Mouse (Mus musculus): ENCODE results near the gene Serpine3. TPM values are rescaled to one million over a fixed set of nuclear protein-coding genes. Genes with fewer than 3 reads are reported as not detected.
"Not testable (repeated sequence)": the region's sequence is repeated elsewhere in the genome, so short reads cannot be mapped to it uniquely, and the experiment has no call there.

Gene Serpine3
- polyA plus RNA-seq, 2 experiments, result not detected

DNA sequence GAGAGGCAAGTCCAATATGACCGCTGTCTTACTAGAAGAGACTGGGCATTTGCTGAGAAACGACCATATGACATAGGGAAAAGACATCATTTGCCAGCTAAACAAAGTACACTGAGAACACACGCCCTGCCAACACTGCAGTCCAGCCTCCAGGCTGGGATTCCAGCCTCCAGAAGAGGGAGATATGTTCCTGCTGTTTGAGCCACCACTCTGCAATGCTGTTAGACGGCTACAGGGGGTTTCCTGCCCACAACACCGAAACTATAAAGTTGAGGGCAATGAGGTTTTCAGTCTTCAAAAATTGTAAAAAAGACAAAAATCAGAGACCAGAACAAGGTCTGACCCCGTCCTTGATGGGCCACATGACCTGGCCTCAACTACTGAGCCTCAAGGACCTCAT is 24.4 kb upstream of the Serpine3 start:
- no peak overlapping the region for H3K4me2 ChIP-seq (replicated peaks; ENCODE audit: low read depth, low read length, severe bottlenecking)
- H3K36me3 ChIP-seq (ENCODE audit: control insufficient read depth, insufficient read depth, low read length), result no peaks in the 10 kb centered on the region
- H3K27ac ChIP-seq (replicated peaks; ENCODE audit: low read depth, low read length), result no peak overlapping the region
- no peak overlapping the region for H3K4me3 ChIP-seq (replicated peaks; ENCODE audit: low read length)
- no peaks in the 10 kb centered on the region for H3K4me1 ChIP-seq (ENCODE audit: control insufficient read depth, insufficient read depth, low read length)
- ATAC-seq (ENCODE audit: low FRiP score, low read depth) (no peak), DNase-seq (ENCODE audit: low spot score) (no peak)
- no peaks in the 10 kb centered on the region for H3K27me3 ChIP-seq (ENCODE audit: control insufficient read depth, insufficient read depth, low read length)
- no peak for TF ChIP-seq POLR2A (IDR thresholded peaks at IDR 0.05; ENCODE audit: borderline replicate concordance, extremely low read depth, insufficient read depth, insufficient read length)
- H3K9me3 ChIP-seq (ENCODE audit: control insufficient read depth, low read length), result no peaks in the 10 kb centered on the region
- 56% methylated on average over 6 of the region's 6 CpGs for WGBS
- no peak overlapping the region for H3K9ac ChIP-seq (ENCODE audit: low read depth, low read length, severe bottlenecking)

DNA sequence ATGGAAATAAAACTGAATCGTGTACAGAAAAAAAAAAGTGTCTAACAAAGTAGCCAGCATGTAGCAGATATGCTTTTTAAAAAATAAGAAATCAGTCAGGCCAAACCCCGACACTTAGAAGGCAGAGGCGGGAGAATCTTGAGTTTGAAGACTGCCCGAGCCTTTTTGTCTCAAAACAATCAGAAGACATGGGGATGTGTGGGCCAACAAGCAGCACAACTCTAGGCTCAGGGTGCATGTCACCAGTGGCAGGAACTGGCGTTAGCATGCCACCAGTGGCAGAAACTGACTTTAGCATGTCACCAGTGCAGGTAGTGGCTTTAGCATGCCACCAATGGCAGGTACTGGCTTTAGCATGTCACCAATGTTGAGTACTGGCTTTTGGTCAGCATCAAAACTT is 23.9 kb upstream of the Serpine3 start:
- WGBS, result 89% methylated on average over 5 of the region's 5 CpGs
- no peak overlapping the region for H3K27ac ChIP-seq (replicated peaks; ENCODE audit: low read depth, low read length)
- no peak overlapping the region for H3K9ac ChIP-seq (ENCODE audit: low read depth, low read length, severe bottlenecking)
- no peaks in the 10 kb centered on the region for H3K9me3 ChIP-seq (ENCODE audit: control insufficient read depth, low read length)
- H3K36me3 ChIP-seq (ENCODE audit: control insufficient read depth, insufficient read depth, low read length), result no peaks in the 10 kb centered on the region
- DNase-seq (ENCODE audit: low spot score) (no peak), ATAC-seq (ENCODE audit: low FRiP score, low read depth) (no peak)
- no peak overlapping the region for H3K4me3 ChIP-seq (replicated peaks; ENCODE audit: low read length)
- H3K4me1 ChIP-seq (ENCODE audit: control insufficient read depth, insufficient read depth, low read length), result no peaks in the 10 kb centered on the region
- no peak for TF ChIP-seq POLR2A (IDR thresholded peaks at IDR 0.05; ENCODE audit: borderline replicate concordance, extremely low read depth, insufficient read depth, insufficient read length)
- no peak overlapping the region for H3K4me2 ChIP-seq (replicated peaks; ENCODE audit: low read depth, low read length, severe bottlenecking)
- H3K27me3 ChIP-seq (ENCODE audit: control insufficient read depth, insufficient read depth, low read length), result no peaks in the 10 kb centered on the region

DNA sequence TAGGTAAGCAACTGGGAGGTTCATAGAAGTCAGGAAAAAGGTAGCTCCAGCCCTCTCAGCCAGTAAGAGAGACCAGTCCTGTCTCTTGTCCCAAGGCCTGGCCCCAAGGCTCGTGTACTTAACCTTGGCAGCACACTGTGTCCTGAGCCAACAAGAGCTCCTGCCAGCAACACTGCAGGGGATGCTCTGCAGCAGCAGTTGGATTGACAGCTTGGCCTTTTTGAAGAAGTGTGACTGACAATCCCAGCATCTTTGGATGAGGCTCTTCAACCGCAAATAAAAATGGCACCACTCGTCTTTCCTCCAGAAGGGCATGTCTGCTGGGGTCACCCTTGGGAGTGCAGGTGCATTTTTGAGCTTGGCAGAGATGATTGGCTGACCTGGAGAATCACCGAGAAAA is 23.1 kb upstream of the Serpine3 start:
- ATAC-seq (ENCODE audit: low FRiP score, low read depth) (no peak), DNase-seq (ENCODE audit: low spot score) (no peak)
- H3K9ac ChIP-seq (ENCODE audit: low read depth, low read length, severe bottlenecking), result no peak overlapping the region
- no peak for TF ChIP-seq POLR2A (IDR thresholded peaks at IDR 0.05; ENCODE audit: borderline replicate concordance, extremely low read depth, insufficient read depth, insufficient read length)
- H3K27me3 ChIP-seq (ENCODE audit: control insufficient read depth, insufficient read depth, low read length), result no peaks in the 10 kb centered on the region
- no peaks in the 10 kb centered on the region for H3K4me1 ChIP-seq (ENCODE audit: control insufficient read depth, insufficient read depth, low read length)
- 58% methylated on average over 4 of the region's 4 CpGs for WGBS
- no peaks in the 10 kb centered on the region for H3K9me3 ChIP-seq (ENCODE audit: control insufficient read depth, low read length)
- no peaks in the 10 kb centered on the region for H3K36me3 ChIP-seq (ENCODE audit: control insufficient read depth, insufficient read depth, low read length)
- no peak overlapping the region for H3K4me2 ChIP-seq (replicated peaks; ENCODE audit: low read depth, low read length, severe bottlenecking)
- no peak overlapping the region for H3K27ac ChIP-seq (replicated peaks; ENCODE audit: low read depth, low read length)
- no peak overlapping the region for H3K4me3 ChIP-seq (replicated peaks; ENCODE audit: low read length)

DNA sequence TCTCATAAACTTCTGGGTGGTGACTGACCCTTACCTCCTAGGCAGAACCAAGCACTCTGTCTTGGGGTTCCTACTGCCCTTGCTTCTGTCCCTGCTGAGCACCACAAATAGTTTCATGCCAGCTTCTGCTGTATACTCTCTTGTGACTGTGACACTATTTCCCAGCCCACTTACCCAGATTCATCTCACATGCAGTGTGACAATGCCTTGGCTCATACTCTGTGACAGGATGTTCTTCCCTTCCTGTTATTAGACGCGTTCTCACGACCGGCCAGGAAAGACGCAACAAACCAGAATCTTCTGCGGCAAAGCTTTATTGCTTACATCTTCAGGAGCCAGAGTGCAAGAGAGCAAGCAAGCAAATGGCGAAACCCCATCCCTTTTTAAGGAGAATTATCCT is 21.1 kb upstream of the Serpine3 start:
- H3K27ac ChIP-seq (replicated peaks; ENCODE audit: low read depth, low read length); DNase-seq (ENCODE audit: low spot score); H3K9ac ChIP-seq (ENCODE audit: low read depth, low read length, severe bottlenecking); H3K9me3 ChIP-seq (ENCODE audit: control insufficient read depth, low read length); ATAC-seq (ENCODE audit: low FRiP score, low read depth); H3K4me2 ChIP-seq (replicated peaks; ENCODE audit: low read depth, low read length, severe bottlenecking); H3K4me3 ChIP-seq (replicated peaks; ENCODE audit: low read length); H3K27me3 ChIP-seq (ENCODE audit: control insufficient read depth, insufficient read depth, low read length); H3K36me3 ChIP-seq (ENCODE audit: control insufficient read depth, insufficient read depth, low read length); H3K4me1 ChIP-seq (ENCODE audit: control insufficient read depth, insufficient read depth, low read length): not testable (repeated sequence)
- WGBS, result 91% methylated on average over 6 of the region's 7 CpGs

DNA sequence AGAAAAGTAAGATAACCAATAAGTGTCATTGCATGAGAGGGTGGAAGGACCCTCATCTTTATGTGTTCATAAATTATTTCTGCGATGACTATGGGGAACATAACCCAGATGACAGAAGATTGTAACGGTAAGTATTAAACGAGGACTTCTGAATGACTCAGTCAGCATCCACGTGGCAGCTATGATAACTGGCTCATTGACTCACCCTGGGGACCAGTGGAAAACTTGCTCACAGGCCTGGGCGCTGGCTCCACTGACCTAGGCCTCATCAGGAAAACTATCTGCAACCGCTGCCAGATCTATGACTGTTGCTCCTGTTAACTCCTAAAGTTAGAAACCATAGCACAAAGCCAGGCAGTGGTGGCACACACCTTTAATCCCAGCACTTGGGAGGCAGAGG is 15.1 kb upstream of the Serpine3 start:
- Histone ChIP-seq H3K4me1 (ENCODE audit: control insufficient read depth, insufficient read depth, low read length) (no peaks in the 10 kb centered on the region), H3K4me2 (replicated peaks; ENCODE audit: low read depth, low read length, severe bottlenecking) (no peak overlapping the region), H3K36me3 (ENCODE audit: control insufficient read depth, insufficient read depth, low read length) (no peaks in the 10 kb centered on the region), H3K27me3 (ENCODE audit: control insufficient read depth, insufficient read depth, low read length) (no peaks in the 10 kb centered on the region), H3K27ac (replicated peaks; ENCODE audit: low read depth, low read length) (no peak overlapping the region), H3K4me3 (replicated peaks; ENCODE audit: low read length) (no peak overlapping the region), H3K9ac (ENCODE audit: low read depth, low read length, severe bottlenecking) (no peak overlapping the region), H3K9me3 (ENCODE audit: control insufficient read depth, low read length) (no peaks in the 10 kb centered on the region)
- 88% methylated on average over 6 of the region's 6 CpGs for WGBS
- DNase-seq (ENCODE audit: low spot score), result no peak
- ATAC-seq (ENCODE audit: low FRiP score, low read depth), result no peak
- TF ChIP-seq POLR2A (IDR thresholded peaks at IDR 0.05; ENCODE audit: borderline replicate concordance, extremely low read depth, insufficient read depth, insufficient read length), result no peak

DNA sequence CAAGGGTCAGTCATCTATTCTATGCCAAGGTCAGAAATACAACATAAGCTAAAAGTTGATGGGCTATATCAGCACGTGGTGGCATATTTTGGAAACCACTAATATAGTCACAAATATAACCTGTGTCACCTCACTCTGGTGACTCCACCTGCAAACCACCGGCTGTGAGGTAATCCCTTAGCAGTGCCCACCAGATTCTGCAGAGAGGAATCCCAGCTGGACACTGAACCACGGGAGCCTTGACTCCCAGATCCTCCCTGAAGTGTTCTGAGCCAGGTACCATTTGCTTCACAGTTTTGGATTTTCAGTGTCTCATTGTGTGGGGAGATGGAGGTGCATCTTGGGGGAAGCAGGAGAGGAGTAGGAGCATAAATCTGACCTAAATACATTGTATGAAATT is 13.1 kb upstream of the Serpine3 start:
- no peaks in the 10 kb centered on the region for H3K36me3 ChIP-seq (ENCODE audit: control insufficient read depth, insufficient read depth, low read length)
- no peak for ATAC-seq (ENCODE audit: low FRiP score, low read depth)
- H3K9me3 ChIP-seq (ENCODE audit: control insufficient read depth, low read length), result no peaks in the 10 kb centered on the region
- 59% methylated on average over 3 of the region's 3 CpGs for WGBS
- no peak for DNase-seq (ENCODE audit: low spot score)
- H3K4me2 ChIP-seq (replicated peaks; ENCODE audit: low read depth, low read length, severe bottlenecking), result no peak overlapping the region
- H3K27ac ChIP-seq (replicated peaks; ENCODE audit: low read depth, low read length), result no peak overlapping the region
- no peaks in the 10 kb centered on the region for H3K4me1 ChIP-seq (ENCODE audit: control insufficient read depth, insufficient read depth, low read length)
- TF ChIP-seq POLR2A (IDR thresholded peaks at IDR 0.05; ENCODE audit: borderline replicate concordance, extremely low read depth, insufficient read depth, insufficient read length), result no peak
- H3K4me3 ChIP-seq (replicated peaks; ENCODE audit: low read length), result no peak overlapping the region
- no peak overlapping the region for H3K9ac ChIP-seq (ENCODE audit: low read depth, low read length, severe bottlenecking)
- no peaks in the 10 kb centered on the region for H3K27me3 ChIP-seq (ENCODE audit: control insufficient read depth, insufficient read depth, low read length)
